Mouse (Mus musculus): Measurements from ENCODE around the gene Aknad1.

DNA sequence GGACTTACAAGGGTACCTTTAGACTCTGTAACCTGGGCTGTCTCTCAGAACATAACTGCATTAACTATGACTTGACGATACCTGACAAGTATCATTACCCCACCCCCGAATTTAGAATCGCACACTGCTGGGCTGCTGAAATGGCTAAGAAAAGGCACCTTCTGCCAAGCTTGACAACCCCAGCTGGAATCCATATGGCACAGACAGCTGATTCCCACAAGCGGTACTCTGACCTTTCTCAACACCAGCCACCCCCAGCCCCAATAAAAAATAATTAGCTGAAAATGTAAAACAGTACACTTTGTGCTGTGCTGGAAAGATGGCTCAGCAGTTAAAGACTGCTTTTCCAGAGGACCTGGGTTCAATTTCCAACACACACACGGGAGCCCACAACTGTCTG lies 49.8 kb downstream of the Aknad1 start:
- TF ChIP-seq CTCF (IDR thresholded peaks at IDR 0.05; ENCODE audit: control insufficient read depth, insufficient read depth, low read length) = no peak
- TF ChIP-seq POLR2A (IDR thresholded peaks at IDR 0.05; ENCODE audit: borderline replicate concordance, control insufficient read depth, low read depth, low read length) = no peak
